Mouse (Mus musculus) liver, embryonic 13.5 days (tissue): Measurements from ENCODE around the gene Shroom3. TPM values are rescaled to one million over a fixed set of nuclear protein-coding genes. Genes with fewer than 3 reads are reported as not detected.

Experiments used
- ATAC-seq: fragments of 200-750 bp; cut with Nextera tagmentation; 2 replicates; pipeline ENCODE4 v1.8.0; 2017; ENCODE audit warnings: low read depth, mild to moderate bottlenecking, moderate number of reproducible peaks, moderate library complexity
- DNase-seq: peaks from one replicate; pipeline ENCODE4 v3.0.0; 2022
- H3K27ac ChIP-seq: fragments of 300-500 bp; sonication (generic); 2 replicates; pipeline ENCODE4 v1.5.1; 2015; ENCODE audit warnings: moderate library complexity, mild to moderate bottlenecking, inconsistent platforms
- H3K27me3 ChIP-seq: fragments of 300-500 bp; sonication (generic); 2 replicates; pipeline ENCODE4 v1.6.1; 2015; ENCODE audit warnings: mild to moderate bottlenecking, inconsistent platforms
- H3K36me3 ChIP-seq: fragments of 300-500 bp; sonication (generic); 2 replicates; pipeline ENCODE4 v1.6.1; 2015; ENCODE audit warnings: mild to moderate bottlenecking, inconsistent platforms
- H3K4me1 ChIP-seq: fragments of 300-500 bp; sonication (generic); replicated peaks from 2 replicates; pipeline ENCODE4 v1.6.1; 2015; ENCODE audit warnings: inconsistent platforms
- H3K4me2 ChIP-seq: fragments of 300-500 bp; sonication (generic); 2 replicates; pipeline ENCODE4 v1.6.1; 2015; ENCODE audit warnings: inconsistent platforms, mild to moderate bottlenecking, moderate library complexity
- H3K4me3 ChIP-seq: fragments of 300-500 bp; sonication (generic); replicated peaks from 2 replicates; pipeline ENCODE4 v1.5.1; 2015; ENCODE audit warnings: mild to moderate bottlenecking, inconsistent platforms
- H3K9ac ChIP-seq: fragments of 300-500 bp; sonication (generic); 2 replicates; pipeline ENCODE4 v1.6.1; 2015; ENCODE audit warnings: mild to moderate bottlenecking, inconsistent platforms
- H3K9me3 ChIP-seq: fragments of 300-500 bp; sonication (generic); replicated peaks from 2 replicates; pipeline ENCODE4 v1.6.1; 2016; ENCODE audit warnings: inconsistent platforms
- WGBS: fragments of 180-500 bp; shearing (Covaris S2); methylation state at CpG from one replicate; pipeline ENCODE4 v1.1.7; 2015; ENCODE audit not compliant: insufficient replicate concordance; 5-methylcytosine and 5-hydroxymethylcytosine counted together
- polyA plus RNA-seq: library from polyadenylated mRNA; unstranded; fragments of >200 nt; fragmentation: Nextera tagmentation; extraction: Ambion mirVana; gene quantifications from 2 replicates; pipeline ENCODE4 v1.2.1, GENCODE M21; 2015

Shroom3 gene
- polyA plus RNA-seq, 1 experiment from 2014 or later, result 0.20 TPM

DNA sequence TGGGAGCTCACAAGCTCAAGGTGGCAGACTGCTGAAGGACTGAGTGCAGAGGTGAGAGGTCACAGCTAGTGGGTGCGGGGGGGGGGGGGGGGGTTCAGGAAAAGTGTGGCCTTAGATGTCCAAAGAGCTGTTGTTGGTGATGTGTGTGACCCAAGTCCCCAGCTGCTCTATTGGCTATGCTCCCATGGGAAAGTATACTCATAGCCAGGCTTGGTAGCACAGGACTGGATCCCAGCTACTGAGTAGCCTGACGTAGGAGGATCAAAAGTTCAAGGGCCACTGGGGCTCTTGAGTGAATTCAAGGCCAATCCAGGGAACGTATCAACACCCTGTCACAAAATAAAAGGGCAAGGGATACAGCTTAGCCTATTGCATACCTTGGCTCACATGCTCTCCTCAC is 35.6 kb downstream of the Shroom3 start:
- Histone ChIP-seq H3K9ac (no peak overlapping the region), H3K27ac (no peak overlapping the region), H3K27me3 (no peaks in the 10 kb centered on the region), H3K36me3 (no peaks in the 10 kb centered on the region), H3K4me1 (no peaks in the 10 kb centered on the region), H3K4me3 (no peak overlapping the region), H3K4me2 (no peak overlapping the region), H3K9me3 (no peaks in the 10 kb centered on the region)
- 70% methylated on average over 3 of the region's 3 CpGs for WGBS
- ATAC-seq (no peak), DNase-seq (no peak)

GRCm38 (mm10) chr5:92721610-92722009 is 38.4 kb downstream of the Shroom3 start:
- Histone ChIP-seq H3K4me2 (no peak overlapping the region), H3K36me3 (no peaks in the 10 kb centered on the region), H3K4me3 (no peak overlapping the region), H3K9ac (no peak overlapping the region), H3K4me1 (no peaks in the 10 kb centered on the region), H3K27me3 (no peaks in the 10 kb centered on the region), H3K27ac (no peak overlapping the region), H3K9me3 (no peaks in the 10 kb centered on the region)
- WGBS, result 68% methylated on average over 8 of the region's 8 CpGs
- no peak for ATAC-seq
- no peak for DNase-seq

GRCm38 (mm10) chr5:92725935-92726334 is 42.7 kb downstream of the Shroom3 start:
- ATAC-seq, result no peak
- H3K9ac ChIP-seq, result no peak overlapping the region
- H3K27ac ChIP-seq, result no peak overlapping the region
- H3K4me3 ChIP-seq, result no peak overlapping the region
- 21% methylated on average over 6 of the region's 6 CpGs for WGBS
- no peaks in the 10 kb centered on the region for H3K36me3 ChIP-seq
- H3K4me2 ChIP-seq, result no peak overlapping the region
- H3K27me3 ChIP-seq, result no peaks in the 10 kb centered on the region
- DNase-seq, result no peak
- H3K4me1 ChIP-seq, result no peaks in the 10 kb centered on the region
- no peaks in the 10 kb centered on the region for H3K9me3 ChIP-seq

- H3K4me2 ChIP-seq, result no peak overlapping the region
- no peaks in the 10 kb centered on the region for H3K9me3 ChIP-seq
- no peaks in the 10 kb centered on the region for H3K36me3 ChIP-seq
- no peaks in the 10 kb centered on the region for H3K27me3 ChIP-seq
- no peak overlapping the region for H3K4me3 ChIP-seq
- no peak for ATAC-seq
- H3K27ac ChIP-seq, result no peak overlapping the region
- no peak overlapping the region for H3K9ac ChIP-seq
- 46% methylated on average over 5 of the region's 5 CpGs for WGBS
- DNase-seq, result no peak
- no peaks in the 10 kb centered on the region for H3K4me1 ChIP-seq
Measured at GRCm38 (mm10) chr5:92728252-92728828, 45.1 kb downstream of the Shroom3 start.

DNA sequence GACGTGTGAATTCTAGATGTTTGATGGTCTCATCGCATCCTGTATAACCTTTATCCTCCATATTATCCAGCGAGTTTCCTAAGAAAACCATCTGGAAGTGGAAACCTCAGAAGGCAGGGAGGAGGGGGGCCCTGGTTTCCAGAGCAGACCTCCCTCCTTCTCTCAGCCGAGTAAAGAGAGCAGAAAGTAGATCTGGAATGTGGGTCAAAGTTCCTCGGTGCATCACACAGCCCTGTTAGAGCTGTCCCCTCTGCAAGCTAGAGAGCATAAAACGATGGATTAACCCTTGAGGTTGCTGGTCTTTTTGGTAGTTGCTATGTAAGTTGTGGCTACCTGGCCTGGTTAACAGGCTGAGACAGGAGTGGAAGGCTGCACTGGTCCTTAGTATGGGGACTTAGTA is 46.0 kb downstream of the Shroom3 start:
- DNase-seq, result no peak
- H3K27ac ChIP-seq, result no peak overlapping the region
- WGBS, result 51% methylated on average over 6 of the region's 6 CpGs
- no peak for ATAC-seq
- H3K4me2 ChIP-seq, result no peak overlapping the region
- no peaks in the 10 kb centered on the region for H3K4me1 ChIP-seq
- no peaks in the 10 kb centered on the region for H3K36me3 ChIP-seq
- no peak overlapping the region for H3K4me3 ChIP-seq
- H3K27me3 ChIP-seq, result no peaks in the 10 kb centered on the region
- H3K9ac ChIP-seq, result no peak overlapping the region
- H3K9me3 ChIP-seq, result no peaks in the 10 kb centered on the region

DNA sequence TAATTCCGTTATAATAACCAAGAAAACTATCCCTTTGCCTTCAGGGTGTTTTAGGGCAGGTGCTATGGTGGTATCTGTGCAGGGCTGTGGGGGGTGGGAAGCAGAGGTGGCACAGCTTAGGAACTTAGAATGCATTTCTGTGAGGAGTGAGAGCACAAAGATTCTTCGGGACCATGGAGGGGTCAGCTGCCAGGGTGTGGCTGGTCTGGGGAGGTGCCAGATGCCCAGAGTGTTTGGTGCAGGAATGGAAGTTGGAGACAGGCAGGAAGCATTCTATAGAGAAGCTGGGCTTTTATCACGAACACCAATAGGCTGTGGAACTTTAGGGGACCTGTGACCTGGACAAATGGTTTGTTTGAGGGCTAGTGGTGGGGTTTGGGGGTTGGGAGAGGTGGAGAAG is 58.6 kb downstream of the Shroom3 start:
- Histone ChIP-seq H3K36me3 (no peaks in the 10 kb centered on the region), H3K4me1 (no peaks in the 10 kb centered on the region), H3K4me3 (no peak overlapping the region), H3K9ac (no peak overlapping the region), H3K27ac (no peak overlapping the region), H3K4me2 (no peak overlapping the region), H3K27me3 (no peaks in the 10 kb centered on the region), H3K9me3 (no peaks in the 10 kb centered on the region)
- WGBS, result 48% methylated on average over 3 of the region's 3 CpGs
- DNase-seq (no peak), ATAC-seq (no peak)

GRCm38 (mm10) chr5:92742701-92743100 is 59.5 kb downstream of the Shroom3 start:
- 63% methylated on average over 5 of the region's 5 CpGs for WGBS
- Histone ChIP-seq H3K4me3 (no peak overlapping the region), H3K27ac (no peak overlapping the region), H3K27me3 (no peaks in the 10 kb centered on the region), H3K4me1 (no peaks in the 10 kb centered on the region), H3K9me3 (no peaks in the 10 kb centered on the region), H3K4me2 (no peak overlapping the region), H3K36me3 (no peaks in the 10 kb centered on the region), H3K9ac (no peak overlapping the region)
- DNase-seq (no peak), ATAC-seq (no peak)

GRCm38 (mm10) chr5:92745390-92746253 is 62.4 kb downstream of the Shroom3 start:
- ATAC-seq, result peak; percentile 74
- no peak for DNase-seq
- 40% methylated on average over 8 of the region's 8 CpGs for WGBS

GRCm38 (mm10) chr5:92751488-92751887 is 68.3 kb downstream of the Shroom3 start:
- H3K27me3 ChIP-seq, result no peaks in the 10 kb centered on the region
- no peak overlapping the region for H3K27ac ChIP-seq
- no peak overlapping the region for H3K4me3 ChIP-seq
- no peak overlapping the region for H3K4me2 ChIP-seq
- no peaks in the 10 kb centered on the region for H3K36me3 ChIP-seq
- H3K9me3 ChIP-seq, result no peaks in the 10 kb centered on the region
- H3K9ac ChIP-seq, result no peak overlapping the region
- DNase-seq (no peak), ATAC-seq (no peak)
- no peaks in the 10 kb centered on the region for H3K4me1 ChIP-seq
- 64% methylated on average over 4 of the region's 4 CpGs for WGBS

More at GRCm38 (mm10) chr5:92745390-92746253, 62.4 kb downstream of the Shroom3 start:
- Histone ChIP-seq H3K9me3 (no peaks in the 10 kb centered on the region), H3K27ac (no peak overlapping the region), H3K4me1 (no peaks in the 10 kb centered on the region), H3K36me3 (no peaks in the 10 kb centered on the region), H3K27me3 (no peaks in the 10 kb centered on the region), H3K9ac (no peak overlapping the region), H3K4me3 (no peak overlapping the region), H3K4me2 (no peak overlapping the region)

GRCm38 (mm10) chr5:92755241-92755775 is 72.1 kb downstream of the Shroom3 start:
- no peak overlapping the region for H3K27ac ChIP-seq
- no peak overlapping the region for H3K4me3 ChIP-seq
- H3K27me3 ChIP-seq, result no peaks in the 10 kb centered on the region
- DNase-seq (no peak), ATAC-seq (no peak)
- H3K4me1 ChIP-seq, result no peaks in the 10 kb centered on the region
- no peaks in the 10 kb centered on the region for H3K36me3 ChIP-seq
- 64% methylated on average over 7 of the region's 7 CpGs for WGBS
- no peak overlapping the region for H3K9ac ChIP-seq
- H3K9me3 ChIP-seq, result no peaks in the 10 kb centered on the region
- no peak overlapping the region for H3K4me2 ChIP-seq

DNA sequence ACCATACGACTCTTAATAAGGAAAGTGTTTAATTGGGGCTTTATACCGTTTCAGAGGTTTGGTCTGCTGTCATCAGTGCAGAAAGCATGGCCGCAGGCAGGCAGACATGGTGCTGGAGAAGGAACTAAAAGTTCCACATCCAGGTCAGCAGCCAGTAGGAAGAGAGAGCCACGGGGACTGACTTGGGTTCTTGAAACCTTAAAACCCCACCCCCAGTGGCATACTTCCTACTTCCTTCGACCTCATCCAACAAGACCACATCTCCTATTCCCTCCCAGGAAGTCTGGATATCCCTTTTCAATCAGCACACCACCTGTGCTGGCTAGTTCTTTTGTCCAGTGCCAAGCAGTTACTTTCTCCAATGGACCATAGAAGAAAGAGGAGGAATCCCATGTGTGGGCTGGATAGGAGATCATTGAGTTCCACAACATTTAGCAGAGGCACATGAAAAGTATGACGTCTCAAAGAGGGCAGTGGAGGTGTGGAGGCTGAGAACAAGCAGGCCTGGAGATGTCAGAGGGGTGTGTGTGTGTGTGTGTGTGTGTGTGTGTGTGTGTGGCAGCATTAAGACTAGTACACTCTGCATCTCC is 76.0 kb downstream of the Shroom3 start:
- ATAC-seq (no peak), DNase-seq (no peak)
- H3K4me3 ChIP-seq, result no peak overlapping the region
- H3K27ac ChIP-seq, result no peak overlapping the region
- no peak overlapping the region for H3K9ac ChIP-seq
- H3K36me3 ChIP-seq, result no peaks in the 10 kb centered on the region
- no peak overlapping the region for H3K4me2 ChIP-seq
- 56% methylated on average over 6 of the region's 6 CpGs for WGBS
- no peaks in the 10 kb centered on the region for H3K27me3 ChIP-seq
- 0 out of 2 replicates have a peak, but pooled peaks cover 6% of the 10 kb centered on the region for H3K4me1 ChIP-seq
- H3K9me3 ChIP-seq, result no peaks in the 10 kb centered on the region
